Mouse (Mus musculus): ENCODE data around the gene Fmo3. TPM values are rescaled to one million over a fixed set of nuclear protein-coding genes. Genes with fewer than 3 reads are reported as not detected.

The Fmo3 gene
- total RNA-seq, 2 experiments from 2014 or later = not detected

GRCm38 (mm10) chr1:162931880-162932279 lies 52.4 kb downstream of the Fmo3 start:
- intact Hi-C loops (cut with DNase I) = no loop called here
- no peak for DNase-seq

- intact Hi-C loops (cut with DNase I) = no loop called here
- no peak for DNase-seq
Observed at GRCm38 (mm10) chr1:162931310-162931875, 52.9 kb downstream of the Fmo3 start.

GRCm38 (mm10) chr1:162930631-162931030 lies 53.7 kb downstream of the Fmo3 start:
- intact Hi-C loops (cut with DNase I) = no loop called here
- DNase-seq = no peak

GRCm38 (mm10) chr1:162929146-162929545 lies 55.2 kb downstream of the Fmo3 start:
- DNase-seq = no peak
- intact Hi-C loops (cut with DNase I) = no loop called here

- intact Hi-C loops (cut with DNase I) = no loop called here
- no peak for DNase-seq
Observed at GRCm38 (mm10) chr1:162925121-162925520, 59.2 kb downstream of the Fmo3 start.

GRCm38 (mm10) chr1:162916661-162917060 lies 67.7 kb downstream of the Fmo3 start:
- no peak for DNase-seq
- intact Hi-C loops (cut with DNase I) = no loop called here

- no peak for DNase-seq
- intact Hi-C loops (cut with DNase I) = no loop called here
Observed at GRCm38 (mm10) chr1:162914932-162915556, 69.3 kb downstream of the Fmo3 start.

GRCm38 (mm10) chr1:162912085-162912484 lies 72.2 kb downstream of the Fmo3 start:
- DNase-seq = no peak

More at GRCm38 (mm10) chr1:162912085-162912484, 72.2 kb downstream of the Fmo3 start:
- intact Hi-C loops (cut with DNase I) = no loop called here

Other genes with a start within 250 kb of the Fmo3 start
- 10 to 100 TPM; 43.9 to 55.3 TPM for gene Prrc2c, start 244.0 kb downstream of the Fmo3 start, total RNA-seq (2021)
- under 1 TPM; 0.12 to 0.41 TPM for gene Fmo4, start 170.6 kb downstream of the Fmo3 start, total RNA-seq (2021)
- 10 to 100 TPM; 13.1 to 17.0 TPM for gene Fmo1, start 117.9 kb downstream of the Fmo3 start, total RNA-seq (2021)
- gene Fmo2, start 85.8 kb downstream of the Fmo3 start, total RNA-seq (2021) = 10 to 100 TPM; 13.4 to 15.1 TPM
- gene Fmo6, start 47.0 kb downstream of the Fmo3 start, total RNA-seq (2021) = not detected
- not detected for gene Mroh9, start 101.1 kb upstream of the Fmo3 start, total RNA-seq (2021)

Data from gastrocnemius, postnatal 36 days (tissue).